Mouse (Mus musculus): ENCODE measurements around the gene Olfr813. TPM values are rescaled to one million over a fixed set of nuclear protein-coding genes. Genes with fewer than 3 reads are reported as not detected.
"Not testable (repeated sequence)": the region's sequence is repeated elsewhere in the genome, so short reads cannot be mapped to it uniquely, and the experiment has no call there.

The Olfr813 gene
- not detected in 2 replicates for polyA plus RNA-seq (2016; fragmentation: Nextera tagmentation; extraction: Ambion mirVana)

GRCm38 (mm10) chr10:129855067-129855466, at the start of gene Olfr813:
Gene Olfr813 (plus strand): TSS chr10:129855367.
- H3K4me2 ChIP-seq (replicated peaks), result no peak within 1 kb of the TSS
- H3K4me1 ChIP-seq, result no peaks in the 10 kb centered on the region
- H3K27ac ChIP-seq, result no peak within 1 kb of the TSS
- no peaks in the 10 kb centered on the region for H3K27me3 ChIP-seq
- no peak for ATAC-seq (ENCODE audit: low FRiP score)
- H3K9me3 ChIP-seq (replicated peaks), result no peaks in the 10 kb centered on the region
- no peak within 1 kb of the TSS for H3K4me3 ChIP-seq
- no peak within 1 kb of the TSS for H3K9ac ChIP-seq
- no peaks in the 10 kb centered on the region for H3K36me3 ChIP-seq

- Histone ChIP-seq H3K9ac (no peak within 1 kb of the TSS), H3K36me3 (no peaks in the 10 kb centered on the region), H3K9me3 (replicated peaks) (no peaks in the 10 kb centered on the region), H3K27ac (no peak within 1 kb of the TSS), H3K4me1 (no peaks in the 10 kb centered on the region), H3K27me3 (no peaks in the 10 kb centered on the region), H3K4me2 (replicated peaks) (no peak within 1 kb of the TSS), H3K4me3 (no peak within 1 kb of the TSS)
- 77% methylated on average over 1 of the region's 1 CpGs for WGBS
- ATAC-seq (ENCODE audit: low FRiP score), result no peak
Observed at GRCm38 (mm10) chr10:129845994-129846393, 9.2 kb upstream of the Olfr813 start, which contains the start of gene Olfr812. Gene Olfr812 (minus strand): TSS chr10:129846094.

- Histone ChIP-seq H3K4me1 (no peaks in the 10 kb centered on the region), H3K4me2 (replicated peaks) (no peak overlapping the region), H3K36me3 (no peaks in the 10 kb centered on the region), H3K9me3 (replicated peaks) (no peaks in the 10 kb centered on the region), H3K27me3 (no peaks in the 10 kb centered on the region), H3K4me3 (no peak overlapping the region), H3K9ac (no peak overlapping the region), H3K27ac (no peak overlapping the region)
- WGBS, result 64% methylated on average over 1 of the region's 1 CpGs
- ATAC-seq (ENCODE audit: low FRiP score), result no peak
Observed at GRCm38 (mm10) chr10:129847343-129847742, 7.8 kb upstream of the Olfr813 start.

GRCm38 (mm10) chr10:129879751-129880150, 24.6 kb downstream of the Olfr813 start, which contains the start of gene Olfr814:
Gene Olfr814 (minus strand): TSS chr10:129879851.
- H3K4me1 ChIP-seq; H3K27me3 ChIP-seq; H3K27ac ChIP-seq; ATAC-seq (ENCODE audit: low FRiP score); H3K4me2 ChIP-seq (replicated peaks); H3K9ac ChIP-seq; H3K4me3 ChIP-seq; H3K36me3 ChIP-seq; H3K9me3 ChIP-seq (replicated peaks): not testable (repeated sequence)
- WGBS, result 64% methylated on average over 1 of the region's 1 CpGs

- 83% methylated on average over 6 of the region's 6 CpGs for WGBS
- ATAC-seq (ENCODE audit: low FRiP score), result not testable (repeated sequence)
Observed at GRCm38 (mm10) chr10:129885496-129885895, 30.3 kb downstream of the Olfr813 start.

GRCm38 (mm10) chr10:129885934-129886333, 30.8 kb downstream of the Olfr813 start:
- Histone ChIP-seq H3K9me3 (replicated peaks) (no peaks in the 10 kb centered on the region), H3K27me3 (no peaks in the 10 kb centered on the region), H3K9ac (no peak overlapping the region), H3K4me3 (no peak overlapping the region), H3K36me3 (no peaks in the 10 kb centered on the region), H3K27ac (no peak overlapping the region), H3K4me1 (no peaks in the 10 kb centered on the region), H3K4me2 (replicated peaks) (no peak overlapping the region)
- 91% methylated on average over 7 of the region's 7 CpGs for WGBS
- ATAC-seq (ENCODE audit: low FRiP score), result no peak

More at GRCm38 (mm10) chr10:129885496-129885895, 30.3 kb downstream of the Olfr813 start:
- not testable (repeated sequence) for H3K4me3 ChIP-seq; H3K9ac ChIP-seq; H3K4me1 ChIP-seq; H3K9me3 ChIP-seq (replicated peaks); H3K36me3 ChIP-seq; H3K4me2 ChIP-seq (replicated peaks); H3K27me3 ChIP-seq; H3K27ac ChIP-seq

GRCm38 (mm10) chr10:129905767-129906166, 50.6 kb downstream of the Olfr813 start, which contains the start of gene Olfr815:
Gene Olfr815 (minus strand): TSS chr10:129905867.
- not testable (repeated sequence) for H3K4me1 ChIP-seq; H3K4me3 ChIP-seq; ATAC-seq (ENCODE audit: low FRiP score); H3K4me2 ChIP-seq (replicated peaks); H3K27ac ChIP-seq; H3K27me3 ChIP-seq; H3K36me3 ChIP-seq; H3K9ac ChIP-seq; H3K9me3 ChIP-seq (replicated peaks)
- WGBS, result 67% methylated on average over 1 of the region's 1 CpGs

Other genes starting within 250 kb of the Olfr813 start
- not detected in 2 replicates for gene Olfr796, start 242.8 kb upstream of the Olfr813 start, polyA plus RNA-seq (2016; fragmentation: Nextera tagmentation; extraction: Ambion mirVana)
- gene Olfr798, start 227.4 kb upstream of the Olfr813 start, polyA plus RNA-seq (2016; fragmentation: Nextera tagmentation; extraction: Ambion mirVana), result not detected in 2 replicates
- gene Olfr799, start 217.9 kb upstream of the Olfr813 start, polyA plus RNA-seq (2016; fragmentation: Nextera tagmentation; extraction: Ambion mirVana), result not detected in 2 replicates
- not detected in 2 replicates for gene Olfr800, start 197.7 kb upstream of the Olfr813 start, polyA plus RNA-seq (2016; fragmentation: Nextera tagmentation; extraction: Ambion mirVana)
- not detected in 2 replicates for gene Olfr801, start 181.5 kb upstream of the Olfr813 start, polyA plus RNA-seq (2016; fragmentation: Nextera tagmentation; extraction: Ambion mirVana)
- 0.04 TPM in 1 of 2 replicates, not detected in the other for gene Olfr802, start 167.2 kb upstream of the Olfr813 start, polyA plus RNA-seq (2016; fragmentation: Nextera tagmentation; extraction: Ambion mirVana)
- gene Olfr803, start 161.1 kb upstream of the Olfr813 start, polyA plus RNA-seq (2016; fragmentation: Nextera tagmentation; extraction: Ambion mirVana), result not detected in 2 replicates
- not detected in 2 replicates for gene Olfr804, start 152.2 kb upstream of the Olfr813 start, polyA plus RNA-seq (2016; fragmentation: Nextera tagmentation; extraction: Ambion mirVana)
- gene Olfr805, start 126.0 kb upstream of the Olfr813 start, polyA plus RNA-seq (2016; fragmentation: Nextera tagmentation; extraction: Ambion mirVana), result not detected in 2 replicates
- not detected in 2 replicates for gene Olfr806, start 113.4 kb upstream of the Olfr813 start, polyA plus RNA-seq (2016; fragmentation: Nextera tagmentation; extraction: Ambion mirVana)
- not detected in 2 replicates for gene Olfr807, start 97.6 kb upstream of the Olfr813 start, polyA plus RNA-seq (2016; fragmentation: Nextera tagmentation; extraction: Ambion mirVana)
- gene Olfr808, start 89.9 kb upstream of the Olfr813 start, polyA plus RNA-seq (2016; fragmentation: Nextera tagmentation; extraction: Ambion mirVana), result not detected in 2 replicates
- gene Olfr809, start 80.7 kb upstream of the Olfr813 start, polyA plus RNA-seq (2016; fragmentation: Nextera tagmentation; extraction: Ambion mirVana), result not detected in 2 replicates
- not detected in 2 replicates for gene Olfr810, start 60.5 kb upstream of the Olfr813 start, polyA plus RNA-seq (2016; fragmentation: Nextera tagmentation; extraction: Ambion mirVana)
- gene Olfr811, start 51.0 kb upstream of the Olfr813 start, polyA plus RNA-seq (2016; fragmentation: Nextera tagmentation; extraction: Ambion mirVana), result not detected in 2 replicates
- not detected in 2 replicates for gene Olfr812, start 9.3 kb upstream of the Olfr813 start, polyA plus RNA-seq (2016; fragmentation: Nextera tagmentation; extraction: Ambion mirVana)
- gene Olfr814, start 24.5 kb downstream of the Olfr813 start, polyA plus RNA-seq (2016; fragmentation: Nextera tagmentation; extraction: Ambion mirVana), result not detected in 2 replicates
- gene Olfr815, start 50.5 kb downstream of the Olfr813 start, polyA plus RNA-seq (2016; fragmentation: Nextera tagmentation; extraction: Ambion mirVana), result not detected in 2 replicates
- not detected in 2 replicates for gene Olfr816, start 60.2 kb downstream of the Olfr813 start, polyA plus RNA-seq (2016; fragmentation: Nextera tagmentation; extraction: Ambion mirVana)
- not detected in 2 replicates for gene Olfr818, start 93.7 kb downstream of the Olfr813 start, polyA plus RNA-seq (2016; fragmentation: Nextera tagmentation; extraction: Ambion mirVana)
- not detected in 2 replicates for gene Olfr819, start 111.9 kb downstream of the Olfr813 start, polyA plus RNA-seq (2016; fragmentation: Nextera tagmentation; extraction: Ambion mirVana)
- not detected in 2 replicates for gene Olfr247, start 120.8 kb downstream of the Olfr813 start, polyA plus RNA-seq (2016; fragmentation: Nextera tagmentation; extraction: Ambion mirVana)
- gene Gm10310, start 129.7 kb downstream of the Olfr813 start, polyA plus RNA-seq (2016; fragmentation: Nextera tagmentation; extraction: Ambion mirVana), result not detected in 2 replicates
- not detected in 2 replicates for gene Olfr820, start 157.3 kb downstream of the Olfr813 start, polyA plus RNA-seq (2016; fragmentation: Nextera tagmentation; extraction: Ambion mirVana)
- gene Olfr821, start 175.0 kb downstream of the Olfr813 start, polyA plus RNA-seq (2016; fragmentation: Nextera tagmentation; extraction: Ambion mirVana), result not detected in 2 replicates
- gene Olfr822, start 215.8 kb downstream of the Olfr813 start, polyA plus RNA-seq (2016; fragmentation: Nextera tagmentation; extraction: Ambion mirVana), result not detected in 2 replicates

Data from hindbrain, embryonic 12.5 days (tissue).